Mouse (Mus musculus): Measurements from ENCODE around the gene Slc47a1. TPM values are rescaled to one million over a fixed set of nuclear protein-coding genes. Genes with fewer than 3 reads are reported as not detected.
"Not testable (repeated sequence)": the region's sequence is repeated elsewhere in the genome, so short reads cannot be mapped to it uniquely, and the experiment has no call there.

The Slc47a1 gene
- total RNA-seq, 2 experiments from 2014 or later, result 0.83 to 0.93 TPM

DNA sequence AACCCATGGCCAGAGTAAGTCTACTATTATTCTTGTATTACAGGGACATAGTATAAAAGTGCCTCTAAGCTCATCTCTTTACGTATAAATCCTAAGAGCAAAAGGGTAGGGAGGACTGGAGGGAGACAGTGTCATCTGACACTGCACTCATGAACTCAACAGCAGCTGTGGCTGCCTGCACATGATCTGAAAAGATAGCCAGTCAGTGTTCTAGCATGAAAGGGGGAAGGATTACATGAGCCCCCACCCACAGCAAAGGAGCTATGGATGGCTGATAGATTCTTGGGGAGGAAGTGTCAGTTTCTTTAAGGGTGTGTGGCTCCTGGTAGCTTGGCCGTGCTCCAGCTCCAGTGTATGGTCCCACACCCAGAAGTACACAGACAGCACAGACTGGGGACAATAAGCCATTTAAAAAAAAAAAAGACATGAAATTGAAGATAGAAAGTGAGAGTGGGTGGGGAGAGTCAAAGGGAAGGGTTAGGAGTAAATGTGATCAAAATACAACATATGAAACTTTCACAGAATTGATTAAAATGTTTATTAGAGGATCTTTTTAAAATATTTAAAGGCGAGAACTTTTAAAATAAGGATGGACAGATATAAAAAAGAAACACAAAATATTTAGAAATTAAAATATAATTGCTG lies 58.1 kb downstream of the Slc47a1 start:
- no peak for DNase-seq (ENCODE audit: low spot score in 2 of 2)

DNA sequence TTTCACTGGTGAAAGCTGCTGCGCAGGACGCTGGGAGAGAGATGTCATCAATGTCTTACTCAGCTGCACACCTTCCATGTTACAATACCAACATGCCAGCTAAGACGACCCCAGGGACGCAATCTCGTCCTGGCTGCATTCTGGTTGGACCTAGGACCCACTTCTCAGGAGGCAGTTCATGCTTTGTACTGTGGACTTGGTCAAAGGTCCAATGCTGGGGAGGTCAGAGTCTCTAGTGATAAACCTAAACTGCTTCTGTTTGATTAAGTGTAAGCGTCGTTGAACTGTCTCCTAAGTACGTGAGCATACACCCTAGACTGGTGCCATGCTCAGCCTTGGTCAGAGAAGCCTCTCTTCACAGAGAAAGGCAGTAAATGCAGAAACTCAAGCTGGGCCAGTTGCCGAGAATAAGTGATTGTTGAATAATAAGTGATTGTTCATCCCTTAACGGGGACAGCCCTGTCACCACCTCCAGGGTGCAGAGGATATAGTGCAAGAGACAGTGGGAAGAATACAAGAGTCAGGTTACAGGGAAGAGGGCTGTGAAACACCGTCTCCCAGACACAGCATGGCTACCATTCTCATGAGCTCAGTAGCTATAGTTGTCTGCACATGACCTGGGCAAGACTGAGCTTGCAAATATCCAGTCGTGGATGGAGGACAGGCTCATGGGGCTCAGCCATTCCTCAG lies 58.8 kb downstream of the Slc47a1 start:
- no peak for DNase-seq (ENCODE audit: low spot score in 2 of 2)

GRCm38 (mm10) chr11:61316864-61317263 lies 61.3 kb downstream of the Slc47a1 start:
- DNase-seq (ENCODE audit: low spot score in 2 of 2), result no peak

GRCm38 (mm10) chr11:61310321-61310720 lies 67.8 kb downstream of the Slc47a1 start:
- no peak for DNase-seq (ENCODE audit: low spot score in 2 of 2)

DNA sequence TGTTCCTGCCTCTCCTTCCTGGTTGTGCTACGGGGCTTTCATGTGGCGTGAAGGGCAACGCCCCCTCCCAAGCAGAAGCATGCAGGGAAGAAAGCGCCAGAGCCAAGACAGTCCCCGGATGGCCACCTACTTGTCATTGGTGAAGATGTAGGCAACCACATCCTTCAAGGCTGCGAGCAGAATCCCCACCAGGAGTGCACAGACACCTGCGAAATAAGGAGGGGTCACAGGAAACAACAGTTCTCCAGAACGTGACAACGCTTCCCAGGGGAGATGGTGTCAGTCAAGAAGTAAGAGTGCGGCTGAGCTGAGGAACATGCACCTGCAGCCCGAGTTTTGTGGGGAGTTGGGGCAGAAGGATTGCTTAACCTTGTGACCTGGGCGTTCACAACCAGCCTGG lies 68.3 kb downstream of the Slc47a1 start:
- no peak for DNase-seq (ENCODE audit: low spot score in 2 of 2)

GRCm38 (mm10) chr11:61307795-61308194 lies 70.3 kb downstream of the Slc47a1 start:
- no peak for DNase-seq (ENCODE audit: low spot score in 2 of 2)

DNA sequence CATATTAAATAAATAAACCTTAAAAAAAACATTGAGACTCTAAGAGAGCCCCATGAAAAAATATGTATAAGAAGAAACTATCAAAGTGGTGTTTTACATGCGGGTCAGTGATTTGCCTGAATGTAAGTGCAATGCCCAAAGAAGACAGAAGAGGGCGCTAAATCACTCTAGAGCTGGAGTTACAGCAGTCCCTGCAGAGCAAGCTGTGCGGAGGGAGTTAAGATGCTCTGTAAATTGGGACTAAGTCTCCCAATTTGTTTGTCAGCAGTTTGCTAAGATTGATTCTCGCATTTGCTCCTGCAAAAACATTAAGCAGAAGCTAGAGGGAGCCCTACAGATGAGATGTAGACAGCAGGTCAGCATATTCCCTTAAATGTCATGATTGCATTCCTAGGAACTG lies 72.8 kb downstream of the Slc47a1 start:
- peak in 1 of 2 experiments; percentile 24 for DNase-seq (ENCODE audit: low spot score in 2 of 2)

DNA sequence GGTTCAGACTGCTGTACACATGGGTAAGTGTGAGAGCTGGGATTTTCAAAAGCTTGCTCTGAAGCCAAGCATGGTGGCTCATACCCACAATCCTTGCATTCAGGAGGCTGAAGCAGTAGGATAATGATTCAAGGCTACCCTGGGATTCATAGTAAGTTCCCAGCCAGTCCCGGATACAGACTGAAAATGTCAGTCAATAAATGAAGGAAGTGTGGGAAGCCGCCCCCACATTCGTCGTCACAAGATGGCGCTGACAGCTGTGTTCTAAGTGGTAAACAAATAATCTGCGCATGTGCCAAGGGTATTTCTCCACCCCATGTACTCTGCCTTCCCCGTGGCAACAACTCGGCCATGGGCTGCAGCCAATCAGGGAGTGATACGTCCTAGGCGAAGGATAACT lies 73.6 kb downstream of the Slc47a1 start:
- DNase-seq (ENCODE audit: low spot score in 2 of 2), result not testable (repeated sequence)

DNA sequence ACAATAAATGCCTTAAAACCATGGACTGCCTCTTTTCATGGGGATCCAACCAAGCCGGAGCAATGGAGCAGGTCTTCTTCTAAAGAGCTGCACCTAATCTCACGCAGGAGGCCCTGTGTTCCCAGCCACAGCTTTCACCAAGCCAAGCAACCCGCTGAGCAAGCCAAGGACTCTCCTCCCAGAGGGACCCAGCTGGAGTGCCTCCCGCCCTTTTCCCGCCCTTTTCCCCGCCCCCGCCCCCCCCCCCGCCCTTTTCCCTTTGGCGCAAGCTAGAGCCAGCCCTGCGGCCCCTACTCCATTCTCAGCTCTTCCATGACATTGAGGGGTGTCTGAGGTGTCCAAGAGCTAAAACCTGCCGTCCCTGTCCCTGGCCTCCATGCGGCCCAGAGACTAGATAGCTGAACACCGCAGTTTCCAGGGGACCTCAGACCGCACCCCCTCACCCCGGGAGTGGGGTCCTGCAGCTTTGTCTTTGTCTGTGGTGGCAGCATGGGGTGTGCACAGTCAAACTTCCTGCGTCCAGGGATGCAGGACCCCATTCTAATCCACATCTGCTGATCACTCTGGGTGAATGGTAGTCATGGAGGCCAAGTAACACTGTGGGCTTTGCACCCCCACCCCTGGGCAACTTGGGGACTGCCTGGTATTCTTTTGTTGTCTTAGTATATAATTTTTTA lies 77.3 kb downstream of the Slc47a1 start:
- DNase-seq (ENCODE audit: low spot score in 2 of 2), result no peak

GRCm38 (mm10) chr11:61300205-61300604 lies 77.9 kb downstream of the Slc47a1 start:
- no peak for DNase-seq (ENCODE audit: low spot score in 2 of 2)

- no peak for DNase-seq (ENCODE audit: low spot score in 2 of 2)
Observed at GRCm38 (mm10) chr11:61297901-61298300, 80.2 kb downstream of the Slc47a1 start.

GRCm38 (mm10) chr11:61297326-61297725 lies 80.8 kb downstream of the Slc47a1 start:
- DNase-seq (ENCODE audit: low spot score in 2 of 2), result no peak

GRCm38 (mm10) chr11:61296556-61296955 lies 81.6 kb downstream of the Slc47a1 start:
- no peak for DNase-seq (ENCODE audit: low spot score in 2 of 2)

DNA sequence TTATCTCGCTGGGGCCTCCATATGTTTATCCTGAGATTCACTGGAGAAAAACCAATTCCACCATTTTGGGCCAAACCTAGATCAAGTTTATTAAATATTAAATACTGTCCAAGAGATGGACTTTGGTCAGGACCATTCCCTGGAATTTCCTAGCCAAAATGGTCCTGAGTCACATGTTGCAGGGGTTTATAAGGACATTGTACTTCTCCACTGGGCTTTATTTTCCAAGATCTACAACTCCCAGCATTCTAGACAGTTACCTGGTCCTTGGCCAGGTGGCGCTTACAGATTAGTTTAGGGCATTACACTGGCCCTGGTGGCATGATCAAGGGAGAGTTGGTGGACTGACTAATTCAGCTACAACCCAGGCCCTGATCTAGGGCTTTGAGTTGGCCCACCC lies 82.6 kb downstream of the Slc47a1 start:
- no peak for DNase-seq (ENCODE audit: low spot score in 2 of 2)

DNA sequence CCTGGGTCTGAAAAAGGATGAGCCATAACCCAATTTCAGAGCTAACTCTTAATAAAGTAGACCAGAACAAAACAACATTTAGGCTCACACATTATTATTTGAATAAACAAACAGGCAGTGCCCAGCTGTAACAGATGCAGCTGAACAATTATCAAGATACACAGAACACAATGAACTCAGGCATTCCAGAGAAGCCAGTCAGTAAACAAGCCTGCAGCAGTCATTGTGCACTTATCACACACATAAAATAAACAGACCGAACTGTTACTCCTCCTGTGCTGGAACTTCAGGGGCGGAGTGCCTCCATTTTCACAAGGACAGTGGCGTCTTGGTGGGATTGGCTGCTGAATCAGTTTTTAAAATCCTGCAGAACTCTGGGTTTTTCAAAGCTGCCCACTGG lies 83.7 kb downstream of the Slc47a1 start:
- DNase-seq (ENCODE audit: low spot score in 2 of 2), result no peak

Other genes starting within 250 kb of the Slc47a1 start
- gene Usp22, start 203.3 kb downstream of the Slc47a1 start, total RNA-seq (2021), result 100 to 1,000 TPM; 319 to 320 TPM
- under 1 TPM; 0.81 to 0.95 TPM for gene Aldh3a1, start 170.8 kb downstream of the Slc47a1 start, total RNA-seq (2021)
- 10 to 100 TPM; 54.5 to 57.5 TPM for gene Aldh3a2, start 110.9 kb downstream of the Slc47a1 start, total RNA-seq (2021)
- gene Slc47a2, start 35.5 kb downstream of the Slc47a1 start, total RNA-seq (2021), result under 1 TPM in 1 of 2 experiments, not detected in 1; 0.17 TPM
- gene Rnf112, start 75.8 kb upstream of the Slc47a1 start, total RNA-seq (2021), result 100 to 1,000 TPM; 328 to 329 TPM
- gene Mfap4, start 107.1 kb upstream of the Slc47a1 start, total RNA-seq (2021), result 10 to 100 TPM in 1 of 2 experiments, 1 to 10 TPM in 1; 8.5 to 12.5 TPM
- gene Mapk7, start 116.1 kb upstream of the Slc47a1 start, total RNA-seq (2021), result 10 to 100 TPM; 32.8 to 36.2 TPM
- 10 to 100 TPM; 37.3 to 37.4 TPM for gene B9d1, start 126.8 kb upstream of the Slc47a1 start, total RNA-seq (2021)
- gene Epn2, start 201.3 kb upstream of the Slc47a1 start, total RNA-seq (2021), result 100 to 1,000 TPM; 147 to 158 TPM